Mouse (Mus musculus) intestine, embryonic 16.5 days (tissue): Measurements from ENCODE around the gene Armh2. TPM values are rescaled to one million over a fixed set of nuclear protein-coding genes. Genes with fewer than 3 reads are reported as not detected.

Experiments used
- ATAC-seq: fragments of 200-750 bp; cut with Nextera tagmentation; 2 replicates; pipeline ENCODE4 v1.8.0; 2017; ENCODE audit warnings: moderate TSS enrichment, moderate library complexity
- H3K27ac ChIP-seq: fragments of 300-500 bp; sonication (generic); 2 replicates; pipeline ENCODE4 v1.5.1; 2014; ENCODE audit warnings: mild to moderate bottlenecking, low read length
- H3K27me3 ChIP-seq: fragments of 300-500 bp; sonication (generic); replicated peaks from 2 replicates; pipeline ENCODE4 v1.6.1; 2014; ENCODE audit warnings: low read length, control low read depth, mixed read lengths; ENCODE audit not compliant: control insufficient read depth, insufficient read depth
- H3K36me3 ChIP-seq: fragments of 300-500 bp; sonication (generic); 2 replicates; pipeline ENCODE4 v1.6.1; 2014; ENCODE audit warnings: low read length, control low read depth; ENCODE audit not compliant: control insufficient read depth, insufficient read depth
- H3K4me1 ChIP-seq: fragments of 300-500 bp; sonication (generic); 2 replicates; pipeline ENCODE4 v1.6.1; 2014; ENCODE audit warnings: low read length, control low read depth, mixed read lengths; ENCODE audit not compliant: control insufficient read depth, insufficient read depth
- H3K4me2 ChIP-seq: fragments of 300-500 bp; sonication (generic); 2 replicates; pipeline ENCODE4 v1.6.1; 2014; ENCODE audit warnings: low read depth, low read length, control low read depth
- H3K4me3 ChIP-seq: fragments of 300-500 bp; sonication (generic); 2 replicates; pipeline ENCODE4 v1.5.1; 2014; ENCODE audit warnings: mild to moderate bottlenecking, low read length
- H3K9ac ChIP-seq: fragments of 300-500 bp; sonication (generic); 2 replicates; pipeline ENCODE4 v1.6.1; 2014; ENCODE audit warnings: low read depth, low read length
- H3K9me3 ChIP-seq: fragments of 300-500 bp; sonication (generic); 2 replicates; pipeline ENCODE4 v1.6.1; 2016; ENCODE audit warnings: low read length, control low read depth; ENCODE audit not compliant: control insufficient read depth
- WGBS: fragments of 180-500 bp; shearing (Covaris S2); extraction: QIAGEN DNeasy Blood & Tissue Kit; methylation state at CpG from one replicate; pipeline ENCODE4 v1.1.7; 2014; 5-methylcytosine and 5-hydroxymethylcytosine counted together
- polyA plus RNA-seq: library from polyadenylated mRNA; unstranded; fragments of >200 nt; fragmentation: Nextera tagmentation; extraction: Ambion mirVana; gene quantifications from 2 replicates; pipeline ENCODE4 v1.2.1, GENCODE M21; 2015

Gene Armh2
- polyA plus RNA-seq, 1 experiment from 2014 or later, result not detected

GRCm38 (mm10) chr13:24791349-24791748, 50.3 kb downstream of the Armh2 start:
- no peaks in the 10 kb centered on the region for H3K4me1 ChIP-seq

DNA sequence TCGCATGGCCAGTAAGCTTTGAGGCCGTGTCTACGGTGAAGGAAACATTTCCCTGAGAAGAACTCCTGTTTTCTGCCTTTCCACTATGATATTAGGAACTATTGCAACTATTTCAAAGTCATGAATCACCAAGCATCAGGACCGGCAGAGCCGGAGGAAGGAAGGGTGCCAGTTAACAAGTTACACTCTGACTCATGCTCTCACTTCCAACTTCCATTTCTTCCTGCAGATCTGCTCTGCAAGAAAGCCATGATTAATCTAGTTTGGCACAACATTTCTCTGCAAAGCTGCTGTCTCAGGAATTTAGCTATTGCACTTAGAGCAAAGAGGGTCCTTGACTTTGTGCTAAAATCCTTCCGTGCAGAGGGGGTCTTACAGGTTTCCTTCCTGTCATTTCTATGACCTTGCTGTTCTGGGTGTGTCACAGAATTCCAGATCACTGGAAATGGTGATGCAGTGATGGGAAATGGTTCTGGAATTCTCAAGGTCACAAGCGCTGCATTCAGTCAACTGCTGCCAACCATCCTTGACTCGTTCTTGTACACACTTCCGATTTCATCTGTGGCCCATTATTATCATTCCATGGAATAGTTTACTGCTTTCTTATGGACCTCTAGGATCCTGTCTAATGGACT, 51.5 kb downstream of the Armh2 start:
- H3K4me3 ChIP-seq, result no peak overlapping the region
- 74% methylated on average over 9 of the region's 9 CpGs for WGBS
- H3K4me1 ChIP-seq, result no peaks in the 10 kb centered on the region
- H3K9me3 ChIP-seq, result no peaks in the 10 kb centered on the region
- H3K27ac ChIP-seq, result no peak overlapping the region
- no peak overlapping the region for H3K4me2 ChIP-seq
- ATAC-seq, result no peak
- no peaks in the 10 kb centered on the region for H3K27me3 ChIP-seq
- H3K9ac ChIP-seq, result no peak overlapping the region
- H3K36me3 ChIP-seq, result no peaks in the 10 kb centered on the region

More at GRCm38 (mm10) chr13:24791349-24791748, 50.3 kb downstream of the Armh2 start:
- Histone ChIP-seq H3K9ac (no peak overlapping the region), H3K27ac (no peak overlapping the region), H3K9me3 (no peaks in the 10 kb centered on the region), H3K4me3 (no peak overlapping the region), H3K4me2 (no peak overlapping the region), H3K36me3 (no peaks in the 10 kb centered on the region), H3K27me3 (no peaks in the 10 kb centered on the region)
- ATAC-seq, result peak; percentile 68
- 59% methylated on average over 2 of the region's 2 CpGs for WGBS

Other genes starting within 250 kb of the Armh2 start
- gene Ripor2, start 159.0 kb upstream of the Armh2 start, polyA plus RNA-seq, result 1.5 and 1.7 TPM in 2 replicates
- gene Gmnn, start 20.7 kb downstream of the Armh2 start, polyA plus RNA-seq, result 81.9 and 90.3 TPM in 2 replicates
- 9.4 and 9.6 TPM in 2 replicates for gene BC005537, start 60.4 kb downstream of the Armh2 start, polyA plus RNA-seq
- gene Acot13, start 90.3 kb downstream of the Armh2 start, polyA plus RNA-seq, result 201 and 219 TPM in 2 replicates
- 52.8 TPM in 2 replicates for gene Tdp2, start 90.4 kb downstream of the Armh2 start, polyA plus RNA-seq
- gene D130043K22Rik, start 103.9 kb downstream of the Armh2 start, polyA plus RNA-seq, result 2.1 and 2.7 TPM in 2 replicates
- gene Aldh5a1, start 196.4 kb downstream of the Armh2 start, polyA plus RNA-seq, result 8.1 TPM in 2 replicates
- gene Gpld1, start 201.9 kb downstream of the Armh2 start, polyA plus RNA-seq, result 2.0 and 2.4 TPM in 2 replicates